In genomic region chr2:118881019-118881418, GRCm38 (mm10) we compare ENCODE assay signal across 18 mouse cellular contexts. TPM values are rescaled to one million over a fixed set of nuclear protein-coding genes. Genes with fewer than 3 reads are reported as not detected.
DNase-seq lines count a peak whose midpoint lies in the region; ATAC-seq and TF ChIP-seq lines count a peak whose summit lies in the region.
"Had no signal": no experiment of that assay in that cellular context is flagged by ENCODE, and none has a peak within 500 bp of the region (broad histone marks: within the 10 kb centered on the region; RNA-seq: fewer than 3 reads in every experiment).

No protein-coding gene starts in this region.

- 61% methylated on average over 4 of the region's 4 CpGs for WGBS in kidney, adult 2 months
- 89% methylated on average over 4 of the region's 4 CpGs for WGBS in kidney, embryonic 15.5 days

- H3K9me3 ChIP-seq in kidney, embryonic 15.5 days (replicated peaks): no peaks in the 10 kb centered on the region
- H3K9me3 ChIP-seq: forebrain, embryonic 12.5 days; lung, embryonic 15.5 days had no signal

- peaks cover 6% of the 10 kb centered on the region; the same call in 1 of the 2 replicates for H3K4me1 ChIP-seq in kidney, adult 2 months (ENCODE audit: control insufficient read depth, insufficient read depth, low read length)
- H3K4me1 ChIP-seq in kidney, embryonic 15.5 days: peaks cover 5% of the 10 kb centered on the region

- no peak overlapping the region for H3K4me2 ChIP-seq in kidney, embryonic 15.5 days
- H3K4me2 ChIP-seq: forebrain, embryonic 12.5 days; hindbrain, embryonic 14.5 days; lung, embryonic 15.5 days had no signal

- peak overlapping the region; percentile 19; the same call in 1 of the 2 replicates for H3K27ac ChIP-seq in kidney, adult 2 months (ENCODE audit: insufficient read depth, low read depth, low read length)
- H3K27ac ChIP-seq in kidney, embryonic 15.5 days: no peak overlapping the region
- H3K27ac ChIP-seq: forebrain, embryonic 12.5 days; hindbrain, embryonic 14.5 days; liver, embryonic 14.5 days; lung, embryonic 15.5 days; stomach, postnatal 0 days had no signal

- H3K9ac ChIP-seq in kidney, embryonic 15.5 days: no peak overlapping the region
- H3K9ac ChIP-seq: forebrain, embryonic 12.5 days; hindbrain, embryonic 14.5 days; liver, embryonic 14.5 days; lung, embryonic 15.5 days had no signal

- H3K4me3 ChIP-seq in kidney, adult 2 months (ENCODE audit: insufficient read depth, low read depth, low read length): no peak overlapping the region
- no peak overlapping the region for H3K4me3 ChIP-seq in kidney, embryonic 15.5 days (replicated peaks)
- H3K4me3 ChIP-seq: forebrain, embryonic 12.5 days; lung, embryonic 15.5 days had no signal

- no peak for ATAC-seq in kidney, embryonic 15.5 days (replicated peaks; ENCODE audit: low FRiP score)

- peak; percentile 96 for DNase-seq in heart, adult 11 months
- DNase-seq in heart, postnatal 36 days: no peak
- peak; percentile 76 for DNase-seq in kidney, adult 2 months
- DNase-seq in adrenal gland, postnatal 36 days: peak; percentile 28 to 56
- DNase-seq in yolk sac, embryonic 10.5 days (ENCODE audit: low spot score): peak; percentile 67
- DNase-seq in cerebellum, adult 11 months: no peak
- DNase-seq: cerebellum, adult 9-10 months; layer of hippocampus, postnatal 36 days; lung, postnatal 4 days; right cerebral cortex, adult 18-20 months; thymus, postnatal 14 days had no signal

- no peaks in the 10 kb centered on the region for H3K27me3 ChIP-seq in kidney, adult 2 months (replicated peaks; ENCODE audit: control insufficient read depth, insufficient read depth, low read length)
- peaks cover 23% of the 10 kb centered on the region for H3K27me3 ChIP-seq in kidney, embryonic 15.5 days
- H3K27me3 ChIP-seq: CH12.LX had no signal

- TF ChIP-seq POLR2A in kidney, adult 2 months (IDR thresholded peaks at IDR 0.05; ENCODE audit: low read depth, low read length): no peak

- peaks cover 2% of the 10 kb centered on the region; the same call in 1 of the 2 replicates for H3K36me3 ChIP-seq in kidney, adult 2 months (ENCODE audit: control insufficient read depth, insufficient read depth, low read length)
- H3K36me3 ChIP-seq in kidney, embryonic 15.5 days: peaks cover 34% of the 10 kb centered on the region

- intact Hi-C loops in heart, postnatal 36 days (cut with DNase I): loop anchor here (5.0 to 10.0 kb wide), 3 partner anchors 74 to 496 kb away; partner anchors contain the start of gene Eif2ak4

- no peak for TF ChIP-seq CTCF in kidney, adult 2 months (conservative IDR thresholded peaks at IDR 0.05; ENCODE audit: insufficient read depth, insufficient read length, low read depth, low read length)

RNA-seq across cellular contexts. Expression of gene Bahd1, which starts 19.2 kb away (rescaled TPM):
- 10 to 100 TPM; 18.6 TPM for total RNA-seq in heart, postnatal 36 days (2021)
- polyA plus RNA-seq in kidney, adult 2 months (2012; rRNA removed): 17.5 and 19.9 TPM in 2 replicates
- 3.8 and 4.4 TPM in 2 replicates for polyA plus RNA-seq in kidney, embryonic 15.5 days (2015; fragmentation: Nextera tagmentation; extraction: Ambion mirVana)
- 10 to 100 TPM; 40.3 to 42.3 TPM for total RNA-seq in adrenal gland, postnatal 36 days (2021)

RNA-seq across cellular contexts. Expression of gene Ivd, which starts 19.3 kb away (rescaled TPM):
- 100 to 1,000 TPM; 340 to 367 TPM for total RNA-seq in heart, postnatal 36 days (2021)
- polyA plus RNA-seq in kidney, adult 2 months (2012; rRNA removed): 215 and 219 TPM in 2 replicates
- 71.6 and 82.8 TPM in 2 replicates for polyA plus RNA-seq in kidney, embryonic 15.5 days (2015; fragmentation: Nextera tagmentation; extraction: Ambion mirVana)
- 100 to 1,000 TPM; 171 to 443 TPM for total RNA-seq in adrenal gland, postnatal 36 days (2021)

RNA-seq across cellular contexts. Expression of gene Chst14, which starts 45.3 kb away (rescaled TPM):
- total RNA-seq in heart, postnatal 36 days (2021): 1 to 10 TPM; 9.1 to 9.3 TPM
- polyA plus RNA-seq in kidney, adult 2 months (2012; rRNA removed): 7.4 and 8.0 TPM in 2 replicates
- 25.9 and 28.4 TPM in 2 replicates for polyA plus RNA-seq in kidney, embryonic 15.5 days (2015; fragmentation: Nextera tagmentation; extraction: Ambion mirVana)
- total RNA-seq in adrenal gland, postnatal 36 days (2021): 10 to 100 TPM in 1 of 2 experiments, 1 to 10 TPM in 1; 9.7 to 15.0 TPM

Comparison
In these comparisons a context has a peak if more than half of its experiments do, and no peak if none do; other contexts are left out.
1. DNase-seq: peak in heart, adult 11 months (single experiment), kidney, adult 2 months (single experiment), adrenal gland, postnatal 36 days (2 of 2) and yolk sac, embryonic 10.5 days (single experiment); none in heart, postnatal 36 days (0 of 2) and cerebellum, adult 11 months (single experiment).